Comparison of ENCODE assay signal across 8 mouse cellular contexts in genomic region chr2:86020406-86020805, GRCm38 (mm10). TPM values are rescaled to one million over a fixed set of nuclear protein-coding genes. Genes with fewer than 3 reads are reported as not detected.
DNase-seq lines count a peak whose midpoint lies in the region; ATAC-seq and TF ChIP-seq lines count a peak whose summit lies in the region.
"Not testable (repeated sequence)": the region's sequence is repeated elsewhere in the genome, so short reads cannot be mapped to it uniquely, and the experiment has no call there.

TSS of gene Olfr1033 (plus strand) at chr2:86020633.

- not testable (repeated sequence) for H3K27ac ChIP-seq in forebrain, embryonic 10.5 days; hindbrain, postnatal 0 days; limb, embryonic 10.5 days; neural tube, embryonic 12.5 days
- peak within 1 kb of the TSS; percentile 74 for H3K27ac ChIP-seq in heart, embryonic 13.5 days (replicated peaks)
- peak within 1 kb of the TSS; percentile 55; the same call in 1 of the 2 replicates for H3K27ac ChIP-seq in lung, embryonic 16.5 days (ENCODE audit: low read length)

- peak within 1 kb of the TSS; percentile 38 for H3K4me3 ChIP-seq in forebrain, embryonic 10.5 days
- H3K4me3 ChIP-seq in heart, embryonic 13.5 days: peak within 1 kb of the TSS; percentile 49
- peak within 1 kb of the TSS; percentile 33 for H3K4me3 ChIP-seq in hindbrain, postnatal 0 days (ENCODE audit: low read length)
- peak within 1 kb of the TSS; percentile 40 for H3K4me3 ChIP-seq in limb, embryonic 10.5 days
- peak within 1 kb of the TSS; percentile 48 for H3K4me3 ChIP-seq in lung, embryonic 16.5 days (ENCODE audit: low read length)
- H3K4me3 ChIP-seq in neural tube, embryonic 12.5 days: peak within 1 kb of the TSS; percentile 20

- not testable (repeated sequence) for H3K4me1 ChIP-seq in forebrain, embryonic 10.5 days; heart, embryonic 13.5 days; hindbrain, postnatal 0 days (ENCODE audit: insufficient read depth, low read length); limb, embryonic 10.5 days; lung, embryonic 16.5 days (replicated peaks; ENCODE audit: control insufficient read depth, insufficient read depth, low read length); neural tube, embryonic 12.5 days

- H3K9ac ChIP-seq in heart, embryonic 13.5 days: peak within 1 kb of the TSS; percentile 54
- H3K9ac ChIP-seq in hindbrain, postnatal 0 days (replicated peaks; ENCODE audit: low read length); neural tube, embryonic 12.5 days: not testable (repeated sequence)
- H3K9ac ChIP-seq in lung, embryonic 16.5 days (ENCODE audit: low read length): peak within 1 kb of the TSS; percentile 43; the same call in 1 of the 2 replicates

- peak within 1 kb of the TSS; percentile 65 for H3K4me2 ChIP-seq in heart, embryonic 13.5 days
- H3K4me2 ChIP-seq in hindbrain, postnatal 0 days (ENCODE audit: low read depth, low read length): peak within 1 kb of the TSS; percentile 51; the same call in 1 of the 2 replicates
- H3K4me2 ChIP-seq in lung, embryonic 16.5 days (ENCODE audit: low read depth, low read length): peak within 1 kb of the TSS; percentile 58
- H3K4me2 ChIP-seq in neural tube, embryonic 12.5 days (replicated peaks): peak within 1 kb of the TSS; percentile 49

- TF ChIP-seq CTCF in hindbrain, postnatal 0 days (IDR thresholded peaks at IDR 0.05; ENCODE audit: low read depth): not testable (repeated sequence)

- H3K36me3 ChIP-seq in forebrain, embryonic 10.5 days (replicated peaks); heart, embryonic 13.5 days; hindbrain, postnatal 0 days (ENCODE audit: insufficient read depth, low read length); limb, embryonic 10.5 days; lung, embryonic 16.5 days (ENCODE audit: control insufficient read depth, insufficient read depth, low read length); neural tube, embryonic 12.5 days: not testable (repeated sequence)

- H3K9me3 ChIP-seq in forebrain, embryonic 10.5 days; heart, embryonic 13.5 days; hindbrain, postnatal 0 days (ENCODE audit: low read length); limb, embryonic 10.5 days (replicated peaks); lung, embryonic 16.5 days (ENCODE audit: control insufficient read depth, low read length); neural tube, embryonic 12.5 days: not testable (repeated sequence)

- DNase-seq in adrenal gland, postnatal 36 days: peak; percentile 2 to 12
- DNase-seq in forebrain, embryonic 10.5 days (ENCODE audit: extremely low spot score, low spot score): not testable (repeated sequence)
- peak; percentile 30 for DNase-seq in hindbrain, postnatal 0 days (ENCODE audit: low spot score)
- peak; percentile 34 for DNase-seq in limb, embryonic 10.5 days (ENCODE audit: low spot score)
- peak; percentile 21 for DNase-seq in yolk sac, embryonic 10.5 days (ENCODE audit: low spot score)

- ATAC-seq in heart, embryonic 13.5 days (ENCODE audit: extremely low read depth, insufficient number of reproducible peaks, low FRiP score, low TSS enrichment); hindbrain, postnatal 0 days; lung, embryonic 16.5 days (ENCODE audit: low read depth); neural tube, embryonic 12.5 days (ENCODE audit: low FRiP score, low read depth): not testable (repeated sequence)

- WGBS in forebrain, embryonic 10.5 days: 6% methylated on average over 11 of the region's 11 CpGs
- WGBS in heart, embryonic 13.5 days: under 1% methylated on average over 10 of the region's 11 CpGs
- 1% methylated on average over 10 of the region's 11 CpGs for WGBS in hindbrain, postnatal 0 days
- WGBS in limb, embryonic 10.5 days: 6% methylated on average over 11 of the region's 11 CpGs
- 1% methylated on average over 10 of the region's 11 CpGs for WGBS in lung, embryonic 16.5 days
- WGBS in neural tube, embryonic 12.5 days: 11% methylated on average over 11 of the region's 11 CpGs

- not testable (repeated sequence) for H3K27me3 ChIP-seq in forebrain, embryonic 10.5 days (ENCODE audit: poor library complexity, severe bottlenecking); heart, embryonic 13.5 days (replicated peaks); hindbrain, postnatal 0 days (ENCODE audit: insufficient read depth, low read length); limb, embryonic 10.5 days (ENCODE audit: low read depth, poor library complexity, severe bottlenecking); lung, embryonic 16.5 days (ENCODE audit: control insufficient read depth, insufficient read depth, low read depth, low read length); neural tube, embryonic 12.5 days (replicated peaks)

RNA-seq across cellular contexts. Expression of gene Olfr1033, which starts in this region (rescaled TPM):
- total RNA-seq in adrenal gland, postnatal 36 days (2021): 1 to 10 TPM; 4.8 to 5.8 TPM
- polyA plus RNA-seq in forebrain, embryonic 10.5 days (2016; fragmentation: Nextera tagmentation; extraction: Ambion mirVana): not detected in 2 replicates
- 2.2 and 2.3 TPM in 2 replicates for polyA plus RNA-seq in heart, embryonic 13.5 days (2015; fragmentation: Nextera tagmentation; extraction: Ambion mirVana)
- 0.21 and 1.1 TPM in 2 replicates for total RNA-seq in hindbrain, postnatal 0 days (2014; rRNA removed)
- 0.29 and 1.6 TPM in 2 replicates for polyA plus RNA-seq in hindbrain, postnatal 0 days (2015; fragmentation: Nextera tagmentation; extraction: Ambion mirVana)
- polyA plus RNA-seq in limb, embryonic 10.5 days (2016; fragmentation: Nextera tagmentation; extraction: Ambion mirVana): not detected in 2 replicates
- 3.9 and 5.5 TPM in 2 replicates for polyA plus RNA-seq in lung, embryonic 16.5 days (2015; fragmentation: Nextera tagmentation; extraction: Ambion mirVana)
- not detected in 2 replicates for polyA plus RNA-seq in neural tube, embryonic 12.5 days (2016; fragmentation: Nextera tagmentation; extraction: Ambion mirVana)

Comparison
In these comparisons a context has a peak if more than half of its experiments do, and no peak if none do; other contexts are left out.
1. Peak in DNase-seq and H3K4me3 ChIP-seq in limb, embryonic 10.5 days; RNA of the gene not detected or under 1 TPM.